Mouse (Mus musculus) C2C12 (cell line): ENCODE data around the gene Emid1. TPM values are rescaled to one million over a fixed set of nuclear protein-coding genes. Genes with fewer than 3 reads are reported as not detected.
"Not testable (repeated sequence)": the region's sequence is repeated elsewhere in the genome, so short reads cannot be mapped to it uniquely, and the experiment has no call there.

Source experiments
- H3K27me3 ChIP-seq: one replicate; pipeline ENCODE4 v1.6.1; 2011; ENCODE audit not compliant: control insufficient read depth, insufficient read depth, insufficient read length
- H3K36me3 ChIP-seq: one replicate; pipeline ENCODE4 v1.6.1; 2011; ENCODE audit not compliant: control insufficient read depth, insufficient read depth
- H3K4me3 ChIP-seq: one replicate; pipeline ENCODE4 v1.5.1; 2011; ENCODE audit warnings: mild to moderate bottlenecking, control low read depth; ENCODE audit not compliant: poor library complexity, insufficient read depth, severe bottlenecking
- H3K79me2 ChIP-seq: one replicate; pipeline ENCODE4 v1.6.1; 2011; ENCODE audit not compliant: control insufficient read depth, insufficient read depth
- H3K79me3 ChIP-seq: one replicate; pipeline ENCODE4 v1.6.1; 2011; ENCODE audit warnings: low read depth, control low read depth
- H3ac ChIP-seq: one replicate; pipeline ENCODE3; 2011; ENCODE audit warnings: low read depth; ENCODE audit not compliant: control insufficient read depth, insufficient read length
- CEBPB ChIP-seq: IDR thresholded peaks from one replicate; pipeline ENCODE4 v1.6.1; 2011; ENCODE audit warnings: low read depth, mild to moderate bottlenecking, control low read depth, moderate library complexity
- CTCF ChIP-seq: IDR thresholded peaks from one replicate; pipeline ENCODE4 v1.5.1; 2011; ENCODE audit not compliant: control insufficient read depth, insufficient read depth, insufficient read length
- FOSL1 ChIP-seq: IDR thresholded peaks from one replicate; pipeline ENCODE4 v1.8.0; 2011; ENCODE audit warnings: mild to moderate bottlenecking, low read length; ENCODE audit not compliant: poor library complexity, insufficient read depth, severe bottlenecking
- MAX ChIP-seq: IDR thresholded peaks from one replicate; pipeline ENCODE4 v1.6.1; 2011; ENCODE audit warnings: mild to moderate bottlenecking, control low read depth
- MYOD1 ChIP-seq: IDR thresholded peaks from one replicate; pipeline ENCODE4 v1.6.1; 2011; ENCODE audit warnings: low read depth; ENCODE audit not compliant: control insufficient read depth, insufficient read length
- MYOG ChIP-seq: IDR thresholded peaks from one replicate; pipeline ENCODE4 v1.6.1; 2011; ENCODE audit not compliant: control insufficient read depth, insufficient read length; ENCODE audit errors: extremely low read depth
- USF1 ChIP-seq: IDR thresholded peaks from one replicate; pipeline ENCODE4 v1.6.1; 2011; ENCODE audit warnings: low read depth, mild to moderate bottlenecking, control low read depth, moderate library complexity
- polyA plus RNA-seq: library from polyadenylated mRNA; unstranded; fragments of >200 nt; fragmentation: generic; extraction: Trizol; gene quantifications from one replicate; pipeline ENCODE4 v1.2.1, GENCODE M21; 2012; ENCODE audit warnings: missing spikeins

The Emid1 gene
- polyA plus RNA-seq, 1 experiment: 0.02 TPM

DNA sequence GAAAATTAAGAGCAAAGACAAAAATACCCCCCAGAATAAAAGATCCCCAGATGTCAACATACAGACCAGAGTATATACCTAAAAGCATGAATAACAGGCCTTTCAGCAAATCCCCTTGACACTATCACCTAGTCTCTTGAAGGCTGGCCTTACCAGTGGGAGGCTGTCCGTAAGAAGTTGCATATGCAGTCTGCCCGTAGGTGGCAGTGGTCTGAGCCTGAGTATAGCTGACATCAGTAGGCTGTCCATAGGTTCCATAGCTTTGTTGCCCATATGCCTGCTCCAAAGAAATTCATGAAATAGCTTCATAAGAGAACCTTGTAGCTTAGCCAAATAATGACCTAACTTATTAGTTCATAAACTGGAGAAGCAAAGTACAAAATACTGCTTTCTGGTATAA, 60.4 kb downstream of the Emid1 start:
- Histone ChIP-seq H3K36me3 (peaks cover 97% of the 10 kb centered on the region), H3ac (no peak overlapping the region), H3K79me2 (peaks cover 100% of the 10 kb centered on the region), H3K4me3 (no peak overlapping the region), H3K79me3 (peaks cover 94% of the 10 kb centered on the region), H3K27me3 (no peaks in the 10 kb centered on the region)
- TF ChIP-seq CTCF (no peak), USF1 (no peak)

DNA sequence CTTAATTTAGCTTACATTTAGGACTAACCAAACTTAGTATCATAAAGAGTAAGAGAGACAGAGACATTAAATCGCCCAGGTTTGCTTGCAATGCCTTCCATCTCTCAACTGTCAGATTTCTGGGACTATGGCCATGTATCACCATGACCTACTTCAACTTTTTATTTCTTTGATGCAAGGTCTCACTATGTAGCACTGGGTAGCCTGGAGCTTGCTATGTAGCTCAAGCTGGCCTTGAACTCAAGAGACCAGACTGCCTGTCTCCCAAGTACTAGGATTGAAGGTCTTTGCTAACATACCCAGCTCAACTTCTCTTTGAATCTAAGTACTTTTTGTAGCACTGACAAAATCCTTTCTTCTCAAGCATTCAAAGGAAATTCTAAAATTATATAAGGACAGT, 62.9 kb downstream of the Emid1 start:
- Histone ChIP-seq H3K79me2 (peaks cover 100% of the 10 kb centered on the region), H3ac (no peak overlapping the region), H3K4me3 (no peak overlapping the region), H3K36me3 (peaks cover 99% of the 10 kb centered on the region), H3K79me3 (peaks cover 88% of the 10 kb centered on the region), H3K27me3 (no peaks in the 10 kb centered on the region)
- TF ChIP-seq CEBPB: no peak
- TF ChIP-seq FOSL1: no peak
- no peak for TF ChIP-seq MYOD1
- TF ChIP-seq MAX: no peak
- no peak for TF ChIP-seq USF1
- TF ChIP-seq CTCF: no peak
- TF ChIP-seq MYOG: no peak

DNA sequence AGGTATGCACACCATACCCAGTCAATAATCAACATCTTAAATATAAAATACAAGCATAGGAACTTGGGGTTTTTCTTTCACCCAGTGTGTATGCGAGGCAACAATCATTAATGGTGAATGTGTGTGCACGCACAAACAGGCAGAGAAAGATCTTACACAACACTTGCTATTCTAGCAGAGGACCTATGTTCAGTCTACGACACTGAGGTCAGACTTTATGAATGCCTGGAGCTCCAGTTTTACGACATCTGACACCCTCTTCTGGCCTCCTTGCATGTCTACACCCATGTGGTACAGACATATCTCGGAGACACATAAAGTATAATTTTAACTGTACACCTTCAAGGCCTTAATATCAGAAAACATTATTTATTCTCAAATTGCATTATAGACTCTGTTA, 75.2 kb downstream of the Emid1 start:
- H3ac ChIP-seq, H3K27me3 ChIP-seq, H3K4me3 ChIP-seq: not testable (repeated sequence)
- Histone ChIP-seq H3K36me3 (peaks cover 88% of the 10 kb centered on the region), H3K79me3 (peaks cover 51% of the 10 kb centered on the region), H3K79me2 (peaks cover 87% of the 10 kb centered on the region)

DNA sequence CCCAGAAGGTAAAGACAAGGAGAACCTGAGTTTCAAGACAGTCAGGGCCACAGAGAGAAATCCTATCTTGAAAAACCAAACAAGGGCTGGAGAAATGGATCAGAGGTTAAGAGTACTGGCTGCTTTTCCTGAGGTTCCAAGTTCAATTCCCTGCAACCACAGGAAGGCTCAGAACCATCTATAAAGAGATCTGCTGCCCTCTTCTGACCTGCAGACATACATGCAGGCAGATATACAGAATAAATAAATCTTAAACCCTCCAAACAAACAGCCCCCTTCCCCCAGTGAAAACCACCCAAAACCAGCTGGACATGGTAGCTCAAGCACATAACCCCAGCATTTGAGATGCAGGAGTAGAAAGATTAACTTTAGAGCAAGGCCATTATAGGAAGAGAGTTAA, 76.3 kb downstream of the Emid1 start:
- H3ac ChIP-seq: no peak overlapping the region
- H3K79me2 ChIP-seq: peaks cover 77% of the 10 kb centered on the region
- peaks cover 89% of the 10 kb centered on the region for H3K36me3 ChIP-seq
- no peak for TF ChIP-seq MYOD1
- no peak for TF ChIP-seq MYOG
- no peak for TF ChIP-seq CEBPB
- TF ChIP-seq MAX: no peak
- TF ChIP-seq USF1: no peak
- peaks cover 43% of the 10 kb centered on the region for H3K79me3 ChIP-seq
- H3K4me3 ChIP-seq: no peak overlapping the region
- no peaks in the 10 kb centered on the region for H3K27me3 ChIP-seq

DNA sequence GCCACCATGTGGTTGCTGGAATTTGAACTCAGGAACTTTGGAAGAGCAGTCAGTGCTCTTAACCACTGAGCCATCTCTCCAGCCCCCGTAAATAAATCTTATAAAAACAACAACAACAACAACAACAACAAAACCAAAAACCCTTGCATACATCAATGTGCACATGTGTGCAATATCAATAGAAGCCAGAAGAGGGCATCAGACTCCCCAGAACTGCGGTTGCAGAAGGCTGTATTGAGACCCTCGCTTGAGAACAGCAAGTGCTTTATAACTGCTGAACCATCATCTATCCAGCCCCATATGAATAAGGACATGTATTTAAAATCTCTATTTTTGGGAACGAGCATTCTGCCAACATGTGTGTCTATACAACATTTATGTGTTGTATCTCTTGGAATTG, 77.2 kb downstream of the Emid1 start:
- H3K36me3 ChIP-seq: peaks cover 87% of the 10 kb centered on the region
- peaks cover 68% of the 10 kb centered on the region for H3K79me2 ChIP-seq
- TF ChIP-seq CTCF (no peak), MYOD1 (no peak), MYOG (no peak), FOSL1 (no peak)

DNA sequence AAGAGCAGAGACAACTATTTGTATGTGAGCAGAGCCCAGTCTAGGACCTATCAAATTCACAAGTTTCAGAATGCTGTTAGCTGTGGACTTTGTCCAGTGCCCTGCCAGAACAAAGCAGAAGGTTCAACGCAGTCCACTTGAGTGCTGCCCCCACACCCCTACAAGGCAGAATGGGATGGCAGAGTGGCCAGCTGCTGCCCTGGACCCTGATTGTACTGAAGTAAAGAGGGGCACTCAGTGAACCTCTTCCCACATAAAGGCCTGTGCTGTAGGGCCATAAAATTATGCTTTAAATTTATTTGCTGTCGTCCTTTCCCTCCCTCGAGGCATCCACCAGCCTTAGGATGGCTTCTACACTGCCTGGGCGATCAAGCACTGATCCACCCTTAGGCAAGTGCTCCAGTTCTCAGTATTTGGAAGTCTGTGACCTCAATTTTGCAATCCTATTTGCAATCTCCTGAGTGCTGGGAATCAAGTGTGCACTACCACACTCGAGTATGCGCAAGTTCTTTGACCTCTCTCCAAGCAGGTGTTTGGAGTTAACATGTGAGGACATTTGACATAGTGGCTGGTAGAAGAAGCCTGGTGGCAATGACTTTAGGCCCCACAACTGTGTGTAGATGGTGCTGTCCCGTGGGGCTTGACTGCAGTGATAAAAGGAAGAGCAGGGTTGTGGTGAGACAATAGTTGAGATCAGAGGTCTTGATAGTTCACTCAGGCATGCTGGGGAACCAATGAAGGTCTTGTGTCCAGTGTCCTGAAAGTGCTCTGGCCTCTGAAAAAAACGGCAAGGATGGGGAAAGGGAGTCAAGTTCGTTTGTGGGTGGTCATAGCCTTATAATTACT, 83.7 kb downstream of the Emid1 start:
- H3K79me3 ChIP-seq: peaks cover 10% of the 10 kb centered on the region
- peaks cover 30% of the 10 kb centered on the region for H3K79me2 ChIP-seq
- H3ac ChIP-seq: no peak overlapping the region
- no peak overlapping the region for H3K4me3 ChIP-seq
- no peak for TF ChIP-seq USF1
- no peak for TF ChIP-seq MYOG
- no peak for TF ChIP-seq CEBPB
- TF ChIP-seq MAX: no peak
- TF ChIP-seq CTCF: no peak
- TF ChIP-seq FOSL1: no peak
- H3K27me3 ChIP-seq: no peaks in the 10 kb centered on the region
- peaks cover 54% of the 10 kb centered on the region for H3K36me3 ChIP-seq

More for the DNA sequence above, 77.2 kb downstream of the Emid1 start:
- Histone ChIP-seq H3K4me3 (no peak overlapping the region), H3ac (no peak overlapping the region), H3K79me3 (peaks cover 35% of the 10 kb centered on the region), H3K27me3 (no peaks in the 10 kb centered on the region)
